Mouse (Mus musculus): ENCODE data around the gene Zfp683. TPM values are rescaled to one million over a fixed set of nuclear protein-coding genes. Genes with fewer than 3 reads are reported as not detected.

Zfp683 gene
- total RNA-seq, 2 experiments from 2014 or later: not detected

GRCm38 (mm10) chr4:134051912-134052311 lies 1.7 kb upstream of the Zfp683 start:
- no peak for DNase-seq

- DNase-seq: peak; percentile 69
Measured at GRCm38 (mm10) chr4:134052560-134052959, 1.1 kb upstream of the Zfp683 start.

- no peak for DNase-seq
Measured at GRCm38 (mm10) chr4:134058166-134058715, 4.6 kb downstream of the Zfp683 start.

- DNase-seq: no peak
Measured at GRCm38 (mm10) chr4:134058908-134059307, 5.3 kb downstream of the Zfp683 start.

- DNase-seq: no peak
Measured at GRCm38 (mm10) chr4:134060135-134060865, 6.7 kb downstream of the Zfp683 start, which contains the start of gene Crybg2. Gene Crybg2, plus strand, starts transcription at chr4:134060815.

GRCm38 (mm10) chr4:134061166-134061830 lies 7.7 kb downstream of the Zfp683 start:
- DNase-seq: no peak

- no peak for DNase-seq
Measured at GRCm38 (mm10) chr4:134061944-134062446, 8.4 kb downstream of the Zfp683 start.

GRCm38 (mm10) chr4:134062561-134062960 lies 8.9 kb downstream of the Zfp683 start:
- DNase-seq: no peak

- DNase-seq: no peak
Measured at GRCm38 (mm10) chr4:134065431-134066004, 11.9 kb downstream of the Zfp683 start.

- DNase-seq: no peak
Measured at GRCm38 (mm10) chr4:134067383-134067782, 13.7 kb downstream of the Zfp683 start.

- DNase-seq: no peak
Measured at GRCm38 (mm10) chr4:134067833-134068544, 14.4 kb downstream of the Zfp683 start.

GRCm38 (mm10) chr4:134068793-134069580 lies 15.3 kb downstream of the Zfp683 start:
- no peak for DNase-seq

GRCm38 (mm10) chr4:134078694-134079093 lies 25.1 kb downstream of the Zfp683 start:
- DNase-seq: no peak

- DNase-seq: no peak
Measured at GRCm38 (mm10) chr4:134080674-134081073, 27.0 kb downstream of the Zfp683 start.

- DNase-seq: no peak
Measured at GRCm38 (mm10) chr4:134081730-134082386, 28.2 kb downstream of the Zfp683 start.

- no peak for DNase-seq
Measured at GRCm38 (mm10) chr4:134082460-134082859, 28.8 kb downstream of the Zfp683 start.

GRCm38 (mm10) chr4:134084999-134085398 lies 31.4 kb downstream of the Zfp683 start:
- no peak for DNase-seq

GRCm38 (mm10) chr4:134087412-134087811 lies 33.8 kb downstream of the Zfp683 start:
- no peak for DNase-seq

GRCm38 (mm10) chr4:134089029-134089428 lies 35.4 kb downstream of the Zfp683 start:
- no peak for DNase-seq

- DNase-seq: no peak
Measured at GRCm38 (mm10) chr4:134090521-134091224, 37.0 kb downstream of the Zfp683 start.
